Mouse (Mus musculus): ENCODE results near the gene Hnrnpa0. TPM values are rescaled to one million over a fixed set of nuclear protein-coding genes. Genes with fewer than 3 reads are reported as not detected.
A peak's percentile ranks its signal among the peaks of the same experiment; 100 is the strongest.

The Hnrnpa0 gene
- polyA plus RNA-seq, 1 experiment from 2014 or later = 27.9 TPM

DNA sequence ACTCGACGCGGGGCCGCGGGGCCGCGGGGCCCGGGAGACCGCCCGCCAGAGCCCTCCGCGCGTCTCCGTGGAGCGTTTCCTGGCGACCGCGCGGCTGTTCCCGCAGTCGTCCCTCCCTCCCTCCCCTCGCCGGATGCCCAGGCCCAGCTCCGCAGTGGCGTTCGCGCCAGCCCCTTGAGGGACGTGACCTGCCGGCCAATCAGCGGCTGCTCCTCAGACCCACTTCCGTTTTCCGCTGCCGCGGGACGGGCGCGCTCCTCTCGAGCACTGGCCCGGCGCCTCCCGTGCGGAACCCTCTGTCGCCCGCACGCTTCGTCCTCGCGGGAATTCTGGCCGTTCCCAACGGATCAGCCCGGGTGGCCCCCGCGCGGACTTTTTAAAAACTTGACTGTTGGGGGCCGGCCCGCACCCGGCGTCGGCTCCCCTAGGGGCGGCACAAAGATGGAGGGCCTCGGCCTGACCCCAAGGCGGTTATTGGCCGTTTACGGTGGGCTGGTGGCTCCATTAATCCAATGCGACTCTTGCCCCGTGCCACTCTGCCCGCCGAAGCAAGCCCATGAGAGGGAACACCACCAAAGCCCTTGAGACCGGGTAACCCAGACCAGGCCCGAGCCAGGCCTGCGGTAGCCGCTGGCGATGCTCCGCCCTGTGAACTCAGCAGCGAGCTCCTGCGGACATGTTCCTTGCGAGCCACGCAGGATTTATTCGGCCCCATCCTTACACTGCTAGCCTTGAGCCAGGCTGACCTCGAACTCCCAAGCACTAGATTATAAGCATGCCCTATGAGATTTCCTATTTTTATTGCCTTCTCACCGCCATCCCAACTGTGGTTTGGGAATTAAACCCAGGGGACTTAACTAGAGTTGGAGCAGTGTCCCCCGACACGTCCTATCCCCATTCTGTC lies 664 bp upstream of the Hnrnpa0 start:
- under 1% methylated on average over 75 of the region's 83 CpGs for WGBS
- peak overlapping the region; percentile 92 for H3K9ac ChIP-seq (ENCODE audit: low read depth, low read length)
- peak overlapping the region; percentile 67 for H3K4me3 ChIP-seq (ENCODE audit: low read depth, low read length)
- H3K36me3 ChIP-seq (ENCODE audit: control insufficient read depth, insufficient read depth) = no peaks in the 10 kb centered on the region
- H3K27me3 ChIP-seq (replicated peaks; ENCODE audit: control insufficient read depth, insufficient read depth, low read length) = no peaks in the 10 kb centered on the region
- no peaks in the 10 kb centered on the region for H3K4me1 ChIP-seq (replicated peaks; ENCODE audit: control insufficient read depth, insufficient read depth, low read length)
- ATAC-seq = peak; percentile 96
- peak overlapping the region; percentile 69 for H3K4me2 ChIP-seq (replicated peaks; ENCODE audit: low read depth)
- no peaks in the 10 kb centered on the region for H3K9me3 ChIP-seq (ENCODE audit: control insufficient read depth)
- 0 out of 2 replicates have a peak, but pooled peaks have one; percentile 1 for TF ChIP-seq CTCF (IDR thresholded peaks at IDR 0.05; ENCODE audit: low read depth)
- peak overlapping the region; percentile 99 for H3K27ac ChIP-seq (ENCODE audit: low read depth, low read length)

DNA sequence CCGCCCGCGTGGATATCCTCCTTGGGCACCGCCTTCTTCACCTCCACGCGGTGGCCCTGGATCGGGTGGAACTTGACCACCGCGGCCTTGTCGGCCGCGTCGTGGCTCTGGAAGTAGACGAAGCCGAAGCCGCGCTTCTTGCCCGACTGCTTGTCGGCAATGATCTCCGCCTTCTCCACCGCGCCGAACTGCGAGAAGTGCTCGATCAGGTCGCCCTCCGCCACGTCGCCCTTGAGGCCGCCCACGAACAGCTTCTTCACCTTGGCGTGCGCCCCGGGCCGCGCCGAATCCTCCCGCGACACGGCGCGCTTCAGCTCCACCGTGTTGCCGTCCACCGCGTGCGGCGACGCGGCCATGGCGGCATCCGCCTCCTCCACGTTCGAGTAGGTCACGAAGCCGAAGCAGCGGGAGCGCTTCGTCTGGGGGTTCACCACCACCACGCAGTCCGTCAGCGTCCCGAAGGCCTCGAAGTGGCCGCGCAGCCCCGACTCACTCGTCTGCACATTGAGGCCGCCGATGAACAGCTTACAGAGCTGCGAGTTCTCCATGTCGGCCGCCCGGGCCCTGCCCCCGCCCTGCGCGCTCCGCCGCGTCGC lies 492 bp downstream of the Hnrnpa0 start:
- H3K4me2 ChIP-seq (replicated peaks; ENCODE audit: low read depth) = peak overlapping the region; percentile 69
- peak; percentile 17; the same call in 1 of the 2 replicates for ATAC-seq
- no peaks in the 10 kb centered on the region for H3K27me3 ChIP-seq (replicated peaks; ENCODE audit: control insufficient read depth, insufficient read depth, low read length)
- H3K27ac ChIP-seq (ENCODE audit: low read depth, low read length) = peak overlapping the region; percentile 99
- no peaks in the 10 kb centered on the region for H3K9me3 ChIP-seq (ENCODE audit: control insufficient read depth)
- H3K9ac ChIP-seq (ENCODE audit: low read depth, low read length) = peak overlapping the region; percentile 92
- H3K36me3 ChIP-seq (ENCODE audit: control insufficient read depth, insufficient read depth) = no peaks in the 10 kb centered on the region
- TF ChIP-seq CTCF (IDR thresholded peaks at IDR 0.05; ENCODE audit: low read depth) = no peak
- WGBS = under 1% methylated on average over 81 of the region's 81 CpGs
- no peaks in the 10 kb centered on the region for H3K4me1 ChIP-seq (replicated peaks; ENCODE audit: control insufficient read depth, insufficient read depth, low read length)
- H3K4me3 ChIP-seq (ENCODE audit: low read depth, low read length) = peak overlapping the region; percentile 67

DNA sequence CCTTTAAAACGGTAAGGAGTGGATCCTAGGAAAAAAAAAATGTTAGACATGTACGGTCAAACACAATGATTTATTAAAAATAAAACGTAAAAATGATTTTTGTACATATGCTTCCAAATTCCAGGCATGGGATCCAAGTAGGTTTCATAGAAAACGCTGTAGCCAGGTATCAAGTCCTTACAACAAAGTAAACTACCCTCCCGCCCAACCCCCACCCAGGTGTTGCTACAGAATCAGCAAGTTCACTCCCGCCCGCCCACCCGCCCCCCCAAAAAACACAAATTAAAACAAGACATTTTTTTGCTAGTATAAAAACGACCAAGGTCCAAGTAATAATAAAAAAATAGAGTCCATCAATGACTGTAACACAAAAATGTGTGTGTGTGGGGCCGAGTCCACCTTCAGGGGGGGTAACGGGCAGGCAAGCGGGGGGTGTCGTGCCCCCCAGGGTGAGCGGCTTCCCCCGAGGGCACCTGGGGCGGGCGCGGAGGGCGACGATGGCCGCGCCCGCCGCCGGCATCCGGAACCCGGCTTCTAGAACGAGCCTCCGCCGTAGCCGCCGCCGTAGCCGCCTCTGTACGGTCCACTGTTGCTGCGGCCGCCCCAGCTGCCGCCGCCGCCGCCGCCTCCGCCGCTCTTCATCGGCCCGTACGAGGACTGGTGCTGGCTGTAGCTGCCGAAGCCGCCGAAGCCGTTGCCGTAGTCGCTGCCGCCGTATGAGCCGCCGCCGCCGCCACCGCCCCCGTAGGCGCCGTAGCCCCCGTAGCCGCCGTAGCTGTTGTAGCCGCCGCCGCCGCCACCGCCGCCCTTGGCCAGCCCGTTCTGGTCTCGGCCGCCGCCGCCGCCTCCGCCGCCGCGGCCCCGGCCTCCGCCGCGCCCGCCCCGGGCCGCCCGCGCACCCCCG lies 1.2 kb downstream of the Hnrnpa0 start:
- Histone ChIP-seq H3K4me1 (replicated peaks; ENCODE audit: control insufficient read depth, insufficient read depth, low read length) (no peaks in the 10 kb centered on the region), H3K27ac (ENCODE audit: low read depth, low read length) (peak overlapping the region; percentile 99), H3K4me2 (replicated peaks; ENCODE audit: low read depth) (peak overlapping the region; percentile 69), H3K9me3 (ENCODE audit: control insufficient read depth) (no peaks in the 10 kb centered on the region), H3K9ac (ENCODE audit: low read depth, low read length) (peak overlapping the region; percentile 92), H3K27me3 (replicated peaks; ENCODE audit: control insufficient read depth, insufficient read depth, low read length) (no peaks in the 10 kb centered on the region), H3K36me3 (ENCODE audit: control insufficient read depth, insufficient read depth) (no peaks in the 10 kb centered on the region), H3K4me3 (ENCODE audit: low read depth, low read length) (peak overlapping the region; percentile 67)
- under 1% methylated on average over 64 of the region's 92 CpGs for WGBS
- ATAC-seq = no peak
- TF ChIP-seq CTCF (IDR thresholded peaks at IDR 0.05; ENCODE audit: low read depth) = no peak

DNA sequence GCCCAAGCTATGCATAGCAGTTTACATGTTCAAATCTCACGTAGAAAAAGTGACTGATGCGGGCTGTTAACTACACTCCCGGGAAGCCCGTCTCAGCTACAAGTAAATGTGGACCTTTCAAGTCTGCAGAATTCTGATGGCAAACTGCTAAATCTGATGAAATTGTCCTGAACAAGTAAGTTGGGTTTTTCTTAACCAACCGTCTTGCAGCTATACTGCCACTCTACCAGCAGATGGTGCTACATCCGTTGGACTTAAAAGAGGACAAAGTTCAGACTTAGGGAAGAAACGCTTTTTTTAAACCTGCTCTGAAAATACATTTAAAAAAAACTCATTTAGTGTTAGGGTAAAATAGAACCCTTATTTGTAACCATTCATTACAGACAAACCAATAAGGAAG lies 2.2 kb downstream of the Hnrnpa0 start:
- peak; percentile 88 for TF ChIP-seq CTCF (IDR thresholded peaks at IDR 0.05; ENCODE audit: low read depth)
- Histone ChIP-seq H3K4me1 (replicated peaks; ENCODE audit: control insufficient read depth, insufficient read depth, low read length) (no peaks in the 10 kb centered on the region), H3K4me3 (ENCODE audit: low read depth, low read length) (peak overlapping the region; percentile 67), H3K9me3 (ENCODE audit: control insufficient read depth) (no peaks in the 10 kb centered on the region), H3K27me3 (replicated peaks; ENCODE audit: control insufficient read depth, insufficient read depth, low read length) (no peaks in the 10 kb centered on the region), H3K4me2 (replicated peaks; ENCODE audit: low read depth) (peak overlapping the region; percentile 69), H3K36me3 (ENCODE audit: control insufficient read depth, insufficient read depth) (no peaks in the 10 kb centered on the region), H3K9ac (ENCODE audit: low read depth, low read length) (no peak overlapping the region), H3K27ac (ENCODE audit: low read depth, low read length) (no peak overlapping the region)
- ATAC-seq = no peak
- 16% methylated on average over 7 of the region's 7 CpGs for WGBS

DNA sequence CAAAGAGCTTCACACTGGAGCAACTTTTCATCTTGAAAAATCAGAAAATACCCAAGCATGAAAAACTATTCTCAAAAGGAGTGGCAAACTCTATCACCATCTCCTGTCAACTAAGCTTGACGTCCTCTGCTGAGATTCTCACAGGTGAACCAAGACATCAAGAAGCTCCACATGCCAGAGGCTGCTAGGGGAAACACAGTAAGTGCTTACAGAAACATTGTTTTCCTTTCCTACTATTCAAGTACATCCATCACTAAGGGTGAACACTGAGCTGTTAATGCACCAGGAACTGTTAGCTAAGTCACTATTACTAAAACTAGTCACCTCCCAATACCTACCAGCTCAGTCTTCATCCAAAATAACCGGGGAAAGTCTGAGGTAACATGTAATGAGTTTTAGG lies 3.4 kb downstream of the Hnrnpa0 start:
- Histone ChIP-seq H3K4me1 (replicated peaks; ENCODE audit: control insufficient read depth, insufficient read depth, low read length) (no peaks in the 10 kb centered on the region), H3K4me3 (ENCODE audit: low read depth, low read length) (no peak overlapping the region), H3K27me3 (replicated peaks; ENCODE audit: control insufficient read depth, insufficient read depth, low read length) (no peaks in the 10 kb centered on the region), H3K9me3 (ENCODE audit: control insufficient read depth) (no peaks in the 10 kb centered on the region), H3K4me2 (replicated peaks; ENCODE audit: low read depth) (no peak overlapping the region), H3K27ac (ENCODE audit: low read depth, low read length) (no peak overlapping the region), H3K9ac (ENCODE audit: low read depth, low read length) (no peak overlapping the region), H3K36me3 (ENCODE audit: control insufficient read depth, insufficient read depth) (no peaks in the 10 kb centered on the region)
- no peak for ATAC-seq
- no peak for TF ChIP-seq CTCF (IDR thresholded peaks at IDR 0.05; ENCODE audit: low read depth)
- 55% methylated on average over 2 of the region's 2 CpGs for WGBS

DNA sequence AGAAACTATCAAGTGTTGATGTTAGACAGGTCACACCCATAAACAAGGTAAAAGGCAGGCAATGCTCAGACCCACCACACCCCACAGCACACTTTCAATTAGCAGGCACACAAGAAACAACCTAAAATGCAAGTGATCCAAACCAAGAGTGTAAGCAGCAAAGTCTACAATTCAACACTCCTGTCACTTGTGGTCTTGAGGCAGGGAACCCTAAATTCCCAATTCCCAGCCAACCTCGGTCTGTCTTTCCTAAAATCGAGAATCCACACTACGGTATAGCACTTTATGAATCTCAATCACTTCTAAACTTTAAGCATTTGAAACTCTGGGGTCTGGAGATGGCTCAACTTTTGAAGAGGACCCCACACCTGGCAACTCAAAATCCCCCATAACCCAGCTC lies 4.1 kb downstream of the Hnrnpa0 start:
- 78% methylated on average over 3 of the region's 3 CpGs for WGBS
- no peaks in the 10 kb centered on the region for H3K27me3 ChIP-seq (replicated peaks; ENCODE audit: control insufficient read depth, insufficient read depth, low read length)
- no peak overlapping the region for H3K4me3 ChIP-seq (ENCODE audit: low read depth, low read length)
- H3K9ac ChIP-seq (ENCODE audit: low read depth, low read length) = no peak overlapping the region
- H3K36me3 ChIP-seq (ENCODE audit: control insufficient read depth, insufficient read depth) = no peaks in the 10 kb centered on the region
- no peak overlapping the region for H3K4me2 ChIP-seq (replicated peaks; ENCODE audit: low read depth)
- no peak for ATAC-seq
- H3K4me1 ChIP-seq (replicated peaks; ENCODE audit: control insufficient read depth, insufficient read depth, low read length) = no peaks in the 10 kb centered on the region
- no peak for TF ChIP-seq CTCF (IDR thresholded peaks at IDR 0.05; ENCODE audit: low read depth)
- H3K9me3 ChIP-seq (ENCODE audit: control insufficient read depth) = no peaks in the 10 kb centered on the region
- no peak overlapping the region for H3K27ac ChIP-seq (ENCODE audit: low read depth, low read length)
